17 mouse cellular contexts compared by ENCODE assay signal in the genomic region with DNA sequence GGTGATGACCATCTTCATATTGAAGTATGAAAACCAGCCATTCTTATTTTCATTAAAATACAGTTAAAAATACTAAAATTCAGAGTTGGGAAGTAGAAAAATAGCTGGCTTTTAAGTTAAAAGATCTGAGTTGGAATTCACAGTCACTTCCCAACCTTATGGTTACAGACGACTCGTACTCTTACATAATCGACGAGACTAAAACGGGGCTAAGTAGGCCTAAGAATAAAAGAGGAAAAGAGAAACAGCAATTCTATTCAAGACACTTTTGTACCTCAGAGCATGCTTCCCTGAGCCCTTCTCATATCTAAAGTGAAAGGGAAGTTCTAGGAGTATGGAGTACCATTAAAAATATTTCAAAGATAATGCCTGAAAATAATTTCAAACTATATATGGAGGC. TPM values are rescaled to one million over a fixed set of nuclear protein-coding genes. Genes with fewer than 3 reads are reported as not detected.
"Had no signal": no experiment of that assay in that cellular context is flagged by ENCODE, and none has a peak within 500 bp of the region (broad histone marks: within the 10 kb centered on the region; RNA-seq: fewer than 3 reads in every experiment).

No protein-coding gene starts in this region.

- H3K27me3 ChIP-seq: neural tube, embryonic 13.5 days; neural tube, embryonic 15.5 days; stomach, embryonic 15.5 days had no signal

- H3K36me3 ChIP-seq: stomach, embryonic 15.5 days had no signal

- H3K4me3 ChIP-seq: neural tube, embryonic 13.5 days; neural tube, embryonic 15.5 days; stomach, embryonic 15.5 days had no signal

- H3K4me2 ChIP-seq: neural tube, embryonic 13.5 days; neural tube, embryonic 15.5 days; stomach, embryonic 15.5 days had no signal

- H3K9ac ChIP-seq: neural tube, embryonic 13.5 days; neural tube, embryonic 15.5 days; stomach, embryonic 15.5 days had no signal

- H3K9me3 ChIP-seq: neural tube, embryonic 13.5 days; neural tube, embryonic 15.5 days; stomach, embryonic 15.5 days had no signal

- DNase-seq: retina, postnatal 1 day; right cerebral cortex, adult 18-20 months; right cerebral cortex, postnatal 14 days; right cerebral cortex, postnatal 25 days; right cerebral cortex, postnatal 4 days; spleen, adult 18-20 months; thymus, adult 18-20 months; thymus, adult 2 months; thymus, postnatal 14 days; thymus, postnatal 25 days; thymus, postnatal 36 days; thymus, postnatal 4 days had no signal

- H3K27ac ChIP-seq: neural tube, embryonic 13.5 days; neural tube, embryonic 15.5 days; stomach, embryonic 15.5 days; stomach, postnatal 0 days had no signal

- H3K4me1 ChIP-seq: stomach, embryonic 15.5 days had no signal

RNA-seq across cellular contexts. Expression of gene BC034090, which starts 53.4 kb away (rescaled TPM):
- total RNA-seq: neutrophil, adult 5-6 weeks had no signal
